Mouse (Mus musculus) embryonic facial prominence, embryonic 11.5 days (tissue): ENCODE results near the gene Immp2l. TPM values are rescaled to one million over a fixed set of nuclear protein-coding genes. Genes with fewer than 3 reads are reported as not detected.
A peak's percentile ranks its signal among the peaks of the same experiment; 100 is the strongest.

Source experiments
- ATAC-seq: fragments of 200-750 bp; cut with Nextera tagmentation; replicated peaks from 2 replicates; pipeline ENCODE4 v1.8.0; 2017; ENCODE audit warnings: low read depth; ENCODE audit not compliant: insufficient number of reproducible peaks, low FRiP score, low TSS enrichment
- DNase-seq: peaks from one replicate; pipeline ENCODE4 v3.0.0-alpha.2; 2015; ENCODE audit warnings: low spot score
- H3K27ac ChIP-seq: fragments of 300-500 bp; sonication (generic); replicated peaks from 2 replicates; pipeline ENCODE4 v1.5.1; 2014; ENCODE audit warnings: mild to moderate bottlenecking, low read depth, low read length, control low read depth
- H3K27me3 ChIP-seq: fragments of 300-500 bp; sonication (generic); 2 replicates; pipeline ENCODE4 v1.6.1; 2014; ENCODE audit warnings: mild to moderate bottlenecking, low read length, moderate library complexity, mixed read lengths; ENCODE audit not compliant: control insufficient read depth, insufficient read depth
- H3K36me3 ChIP-seq: fragments of 300-500 bp; sonication (generic); replicated peaks from 2 replicates; pipeline ENCODE4 v1.6.1; 2014; ENCODE audit warnings: low read depth, mild to moderate bottlenecking, low read length, moderate library complexity, mixed read lengths; ENCODE audit not compliant: control insufficient read depth, insufficient read depth
- H3K4me1 ChIP-seq: fragments of 300-500 bp; sonication (generic); 2 replicates; pipeline ENCODE4 v1.6.1; 2014; ENCODE audit warnings: low read length, mixed read lengths; ENCODE audit not compliant: control insufficient read depth, insufficient read depth
- H3K4me2 ChIP-seq: fragments of 300-500 bp; sonication (generic); 2 replicates; pipeline ENCODE4 v1.6.1; 2014; ENCODE audit warnings: low read depth, mild to moderate bottlenecking, control low read depth, low read length, moderate library complexity
- H3K4me3 ChIP-seq: fragments of 300-500 bp; sonication (generic); 2 replicates; pipeline ENCODE4 v1.5.1; 2014; ENCODE audit warnings: low read depth, low read length, control low read depth
- H3K9ac ChIP-seq: fragments of 300-500 bp; sonication (generic); replicated peaks from 2 replicates; pipeline ENCODE4 v1.6.1; 2014; ENCODE audit warnings: mild to moderate bottlenecking, control low read depth, low read length
- H3K9me3 ChIP-seq: fragments of 300-500 bp; sonication (generic); replicated peaks from 2 replicates; pipeline ENCODE4 v1.6.1; 2016; ENCODE audit warnings: mild to moderate bottlenecking, low read length, inconsistent platforms, mixed read lengths; ENCODE audit not compliant: control insufficient read depth
- WGBS: fragments of 180-500 bp; shearing (Covaris S2); extraction: QIAGEN DNeasy Blood & Tissue Kit; methylation state at CpG from one replicate; pipeline ENCODE4 v1.1.7; 2014; 5-methylcytosine and 5-hydroxymethylcytosine counted together
- polyA plus RNA-seq: library from polyadenylated mRNA; unstranded; fragments of >200 nt; fragmentation: Nextera tagmentation; extraction: Ambion mirVana; gene quantifications from 2 replicates; pipeline ENCODE4 v1.2.1, GENCODE M21; 2014

The Immp2l gene
- polyA plus RNA-seq, 1 experiment from 2014 or later: 10.4 TPM

DNA sequence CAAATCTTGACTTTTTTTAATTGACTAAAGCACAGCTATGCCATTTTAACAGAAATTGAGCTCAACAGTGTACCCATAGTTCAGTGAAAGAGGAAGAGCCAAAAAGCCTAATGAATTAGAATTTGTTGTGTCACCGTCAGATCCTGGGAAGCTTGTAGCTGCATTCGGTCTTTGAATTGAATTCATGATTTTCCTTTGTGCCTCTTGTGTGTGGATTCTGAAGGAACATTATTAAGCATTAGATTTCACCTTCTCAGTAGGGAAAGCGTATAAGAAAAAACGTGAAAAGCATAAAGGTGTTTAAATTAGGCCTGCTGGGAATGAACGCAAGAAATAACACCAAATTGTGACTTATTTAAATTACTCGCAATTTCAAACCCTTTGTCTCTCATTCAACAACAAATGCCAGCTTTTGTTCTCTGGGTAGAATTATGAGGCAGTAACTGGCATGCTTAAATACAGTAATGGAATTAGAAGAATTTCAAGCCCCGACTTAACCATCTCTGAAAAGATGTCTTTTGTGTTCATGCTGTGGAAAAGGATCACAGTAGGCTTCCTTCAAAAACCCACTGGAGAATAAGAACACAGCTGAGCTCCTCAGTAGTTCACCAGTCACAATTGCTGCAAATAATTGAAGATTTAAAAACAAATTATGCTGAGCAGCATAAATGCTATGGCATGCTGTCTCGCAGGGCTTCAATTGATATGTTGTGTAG lies 626.1 kb downstream of the Immp2l start:
- Histone ChIP-seq H3K4me1 (no peaks in the 10 kb centered on the region), H3K36me3 (no peaks in the 10 kb centered on the region), H3K27me3 (no peaks in the 10 kb centered on the region), H3K9ac (no peak overlapping the region), H3K4me2 (no peak overlapping the region), H3K9me3 (no peaks in the 10 kb centered on the region), H3K4me3 (no peak overlapping the region), H3K27ac (no peak overlapping the region)
- no peak for DNase-seq
- no peak for ATAC-seq
- WGBS: 75% methylated on average over 8 of the region's 8 CpGs

DNA sequence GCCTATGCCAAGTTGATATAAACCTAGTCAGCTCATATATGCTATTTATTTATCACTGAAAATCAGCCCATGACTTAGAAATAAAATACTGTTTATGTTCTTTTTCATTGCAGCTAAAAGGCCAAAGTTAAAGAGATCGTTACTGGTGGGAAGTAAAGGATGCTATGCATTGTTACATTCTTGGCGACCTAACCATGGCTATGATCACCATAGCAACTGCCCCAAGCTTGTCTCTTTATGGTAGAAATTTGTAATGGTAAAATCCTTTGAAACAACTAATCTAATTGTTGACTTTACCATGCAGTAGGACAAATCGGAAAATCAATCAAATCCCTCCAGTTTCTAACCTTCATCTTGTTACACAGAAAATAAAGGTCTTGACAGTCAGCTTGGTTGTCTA lies 644.4 kb downstream of the Immp2l start:
- no peaks in the 10 kb centered on the region for H3K4me1 ChIP-seq
- DNase-seq: no peak
- H3K9ac ChIP-seq: no peak overlapping the region
- no peaks in the 10 kb centered on the region for H3K36me3 ChIP-seq
- no peak overlapping the region for H3K4me3 ChIP-seq
- H3K27ac ChIP-seq: no peak overlapping the region
- H3K9me3 ChIP-seq: no peaks in the 10 kb centered on the region
- ATAC-seq: no peak
- no peak overlapping the region for H3K4me2 ChIP-seq
- 78% methylated on average over 3 of the region's 3 CpGs for WGBS
- H3K27me3 ChIP-seq: no peaks in the 10 kb centered on the region

DNA sequence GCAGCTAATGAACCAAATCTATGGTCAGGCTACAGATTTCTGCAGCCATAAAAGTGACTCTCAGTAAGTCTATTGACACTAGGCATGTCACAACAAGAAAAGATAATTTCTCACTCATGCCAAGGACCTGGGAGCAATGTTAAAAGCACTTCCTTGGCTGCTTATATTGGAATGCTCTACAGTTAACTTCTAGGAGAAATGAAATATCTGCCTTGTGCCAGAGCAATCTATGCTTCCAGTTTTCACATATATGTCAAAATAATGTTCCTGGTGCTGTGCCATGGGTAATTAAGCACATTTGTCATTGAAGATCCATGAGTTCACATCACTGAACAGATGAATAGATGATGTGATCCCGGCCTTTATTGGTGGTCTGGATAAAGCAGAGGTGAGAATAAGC lies 645.6 kb downstream of the Immp2l start:
- Histone ChIP-seq H3K4me3 (no peak overlapping the region), H3K4me2 (no peak overlapping the region), H3K36me3 (no peaks in the 10 kb centered on the region), H3K9ac (no peak overlapping the region), H3K4me1 (no peaks in the 10 kb centered on the region), H3K27me3 (no peaks in the 10 kb centered on the region), H3K9me3 (no peaks in the 10 kb centered on the region), H3K27ac (no peak overlapping the region)
- ATAC-seq (no peak), DNase-seq (no peak)
- 82% methylated on average over 1 of the region's 1 CpGs for WGBS

DNA sequence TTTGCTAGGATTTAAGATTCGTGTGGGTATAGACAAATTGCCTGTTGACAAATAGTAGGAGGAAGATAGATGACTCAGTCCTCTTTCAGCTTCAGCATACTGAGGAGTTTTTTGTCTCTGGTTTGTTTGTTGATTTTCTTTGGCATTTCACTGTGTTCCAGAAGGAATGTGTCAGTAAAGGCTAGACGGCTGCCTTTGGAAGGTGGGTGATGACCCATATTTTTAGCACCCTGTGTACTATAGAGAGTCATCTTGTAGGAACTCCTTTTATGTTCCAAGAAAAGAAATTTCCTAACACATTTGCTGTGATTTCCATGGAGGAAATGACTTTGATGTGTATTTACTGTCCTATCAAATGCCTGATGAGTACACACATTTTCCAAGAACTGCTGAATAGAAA lies 651.0 kb downstream of the Immp2l start:
- H3K9me3 ChIP-seq: no peaks in the 10 kb centered on the region
- H3K27ac ChIP-seq: no peak overlapping the region
- no peaks in the 10 kb centered on the region for H3K36me3 ChIP-seq
- DNase-seq: no peak
- H3K4me2 ChIP-seq: no peak overlapping the region
- no peak for ATAC-seq
- no peak overlapping the region for H3K4me3 ChIP-seq
- no peak overlapping the region for H3K9ac ChIP-seq
- WGBS: 77% methylated on average over 2 of the region's 2 CpGs
- no peaks in the 10 kb centered on the region for H3K4me1 ChIP-seq
- no peaks in the 10 kb centered on the region for H3K27me3 ChIP-seq

DNA sequence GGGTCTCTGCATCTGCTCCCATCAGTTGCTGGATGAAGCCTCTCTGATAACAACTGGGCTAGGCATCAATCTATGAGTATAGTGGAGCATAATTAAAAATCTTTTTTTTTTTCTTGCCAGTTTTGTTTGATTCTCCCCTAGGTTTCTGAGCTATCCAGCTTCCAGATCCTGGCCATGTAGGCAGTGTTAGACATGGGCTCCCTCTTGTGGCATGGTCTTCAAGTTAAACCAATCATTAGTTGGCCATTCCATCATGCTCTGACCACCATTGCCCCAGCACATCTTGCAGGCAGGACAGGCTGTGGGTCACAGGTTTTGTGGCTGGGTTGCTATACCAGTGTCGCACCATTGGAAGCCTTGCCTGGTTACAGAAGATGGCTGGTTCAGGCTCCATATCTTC lies 656.3 kb downstream of the Immp2l start:
- peak; percentile 8 for DNase-seq

DNA sequence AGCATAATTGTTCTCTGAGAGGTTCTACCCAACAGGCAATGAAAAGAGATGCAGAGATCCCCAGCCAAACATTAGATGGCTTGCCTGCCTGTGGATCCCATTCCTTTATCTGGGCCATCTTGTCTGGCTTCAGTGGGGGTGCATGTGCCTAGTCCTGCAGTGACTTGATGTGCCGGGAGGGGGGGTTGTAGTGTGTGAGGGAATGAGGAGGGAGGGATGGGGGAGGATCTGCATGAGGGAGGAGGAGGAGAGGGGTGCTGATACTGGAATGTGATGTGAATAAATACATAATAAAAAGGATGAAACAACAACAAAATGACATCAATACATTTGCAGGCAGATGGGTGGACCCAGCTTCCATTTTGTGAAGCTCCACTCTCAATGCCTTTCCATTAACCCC lies 658.3 kb downstream of the Immp2l start:
- WGBS: 81% methylated on average over 1 of the region's 1 CpGs
- ATAC-seq (no peak), DNase-seq (no peak)
- Histone ChIP-seq H3K9ac (no peak overlapping the region), H3K4me3 (no peak overlapping the region), H3K27me3 (no peaks in the 10 kb centered on the region), H3K36me3 (no peaks in the 10 kb centered on the region), H3K4me1 (no peaks in the 10 kb centered on the region), H3K27ac (no peak overlapping the region), H3K9me3 (no peaks in the 10 kb centered on the region), H3K4me2 (no peak overlapping the region)

More for the DNA sequence above, 656.3 kb downstream of the Immp2l start:
- Histone ChIP-seq H3K27ac (no peak overlapping the region), H3K4me1 (no peaks in the 10 kb centered on the region), H3K27me3 (no peaks in the 10 kb centered on the region), H3K36me3 (no peaks in the 10 kb centered on the region), H3K4me2 (no peak overlapping the region), H3K4me3 (no peak overlapping the region), H3K9ac (no peak overlapping the region), H3K9me3 (no peaks in the 10 kb centered on the region)
- WGBS: 95% methylated on average over 1 of the region's 1 CpGs
- ATAC-seq: no peak

DNA sequence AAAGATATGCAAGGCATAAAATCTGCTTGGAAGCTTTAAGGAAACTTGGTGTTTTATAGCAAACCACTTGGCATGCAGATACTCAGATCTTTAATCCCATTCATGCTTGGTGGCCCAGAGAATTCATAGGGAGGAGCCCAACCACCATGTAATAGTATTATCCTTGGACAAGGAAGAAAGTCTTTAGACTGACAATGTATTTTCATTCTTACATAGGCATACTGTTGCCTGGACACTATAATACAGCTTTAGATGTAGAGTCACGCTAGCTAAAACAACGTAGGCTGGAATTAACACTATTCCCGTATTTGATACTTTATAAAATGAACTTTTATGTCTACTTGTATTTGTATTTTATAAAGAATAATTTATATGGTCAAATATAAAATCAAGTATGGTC lies 665.9 kb downstream of the Immp2l start:
- DNase-seq (no peak), ATAC-seq (no peak)
- Histone ChIP-seq H3K27me3 (no peaks in the 10 kb centered on the region), H3K9me3 (no peaks in the 10 kb centered on the region), H3K4me2 (no peak overlapping the region), H3K27ac (no peak overlapping the region), H3K4me1 (no peaks in the 10 kb centered on the region), H3K36me3 (no peaks in the 10 kb centered on the region), H3K9ac (no peak overlapping the region), H3K4me3 (no peak overlapping the region)
- WGBS: 92% methylated on average over 3 of the region's 3 CpGs

DNA sequence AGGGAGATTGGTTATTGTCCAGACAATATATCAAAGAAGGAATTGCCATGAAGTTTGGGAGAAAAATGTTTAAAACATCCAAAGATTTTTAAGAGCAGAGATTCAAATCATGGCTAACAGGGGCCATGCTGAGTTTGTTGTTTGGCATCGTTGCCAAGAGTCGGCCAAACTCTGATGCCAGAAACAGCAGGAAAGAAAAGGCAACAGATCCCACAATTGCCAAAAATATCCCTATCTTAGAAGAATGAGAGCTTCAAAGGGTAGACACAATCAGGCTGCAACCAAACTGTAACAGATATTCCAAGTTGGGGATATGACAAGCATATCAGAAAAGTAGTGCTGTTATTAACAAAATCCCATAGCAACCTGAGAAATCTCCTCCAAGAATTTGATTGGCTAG lies 686.7 kb downstream of the Immp2l start:
- H3K9me3 ChIP-seq: no peaks in the 10 kb centered on the region
- no peaks in the 10 kb centered on the region for H3K27me3 ChIP-seq
- H3K9ac ChIP-seq: no peak overlapping the region
- no peaks in the 10 kb centered on the region for H3K36me3 ChIP-seq
- H3K27ac ChIP-seq: no peak overlapping the region
- no peak overlapping the region for H3K4me3 ChIP-seq
- no peak for DNase-seq
- H3K4me1 ChIP-seq: no peaks in the 10 kb centered on the region
- WGBS: 92% methylated on average over 2 of the region's 2 CpGs
- no peak overlapping the region for H3K4me2 ChIP-seq
- no peak for ATAC-seq
